Mouse (Mus musculus) limb, embryonic 11.5 days (tissue): ENCODE results near the gene Hist1h1d. TPM values are rescaled to one million over a fixed set of nuclear protein-coding genes. Genes with fewer than 3 reads are reported as not detected.
"Not testable (repeated sequence)": the region's sequence is repeated elsewhere in the genome, so short reads cannot be mapped to it uniquely, and the experiment has no call there.

Experiments
- ATAC-seq: fragments of 200-750 bp; cut with Nextera tagmentation; 2 replicates; pipeline ENCODE4 v1.8.0; 2017; ENCODE audit warnings: low read depth; ENCODE audit not compliant: insufficient number of reproducible peaks, low FRiP score, low TSS enrichment
- DNase-seq: peaks from one replicate; pipeline ENCODE4 v3.0.0-alpha.2; 2015; ENCODE audit warnings: low spot score
- H3K27ac ChIP-seq: fragments of 300-500 bp; sonication (generic); replicated peaks from 2 replicates; pipeline ENCODE4 v1.5.1; 2014; ENCODE audit warnings: low read depth, mild to moderate bottlenecking, low read length
- H3K27me3 ChIP-seq: fragments of 300-500 bp; sonication (generic); 2 replicates; pipeline ENCODE4 v1.6.1; 2014; ENCODE audit warnings: mild to moderate bottlenecking, low read length, mixed read lengths; ENCODE audit not compliant: control insufficient read depth, insufficient read depth
- H3K36me3 ChIP-seq: fragments of 300-500 bp; sonication (generic); 2 replicates; pipeline ENCODE4 v1.6.1; 2014; ENCODE audit warnings: mild to moderate bottlenecking, low read length, moderate library complexity, mixed read lengths; ENCODE audit not compliant: control insufficient read depth, insufficient read depth
- H3K4me1 ChIP-seq: fragments of 300-500 bp; sonication (generic); 2 replicates; pipeline ENCODE4 v1.6.1; 2014; ENCODE audit warnings: low read length, mixed read lengths; ENCODE audit not compliant: control insufficient read depth, insufficient read depth
- H3K4me2 ChIP-seq: fragments of 300-500 bp; sonication (generic); 2 replicates; pipeline ENCODE4 v1.6.1; 2014; ENCODE audit warnings: low read depth, mild to moderate bottlenecking, moderate library complexity; ENCODE audit not compliant: severe bottlenecking
- H3K4me3 ChIP-seq: fragments of 300-500 bp; sonication (generic); 2 replicates; pipeline ENCODE4 v1.5.1; 2014; ENCODE audit warnings: low read depth, low read length
- H3K9ac ChIP-seq: fragments of 300-500 bp; sonication (generic); 2 replicates; pipeline ENCODE4 v1.6.1; 2014; ENCODE audit warnings: mild to moderate bottlenecking, low read length
- H3K9me3 ChIP-seq: fragments of 300-500 bp; sonication (generic); 2 replicates; pipeline ENCODE4 v1.6.1; 2016; ENCODE audit warnings: low read length; ENCODE audit not compliant: control insufficient read depth
- WGBS: fragments of 180-500 bp; shearing (Covaris S2); extraction: QIAGEN DNeasy Blood & Tissue Kit; methylation state at CpG from one replicate; pipeline ENCODE4 v1.1.7; 2014; 5-methylcytosine and 5-hydroxymethylcytosine counted together
- polyA plus RNA-seq: library from polyadenylated mRNA; unstranded; fragments of >200 nt; fragmentation: Nextera tagmentation; extraction: Ambion mirVana; gene quantifications from 2 replicates; pipeline ENCODE4 v1.2.1, GENCODE M21; 2014

Hist1h1d gene
- polyA plus RNA-seq, 1 experiment from 2014 or later, result 0.56 TPM

DNA sequence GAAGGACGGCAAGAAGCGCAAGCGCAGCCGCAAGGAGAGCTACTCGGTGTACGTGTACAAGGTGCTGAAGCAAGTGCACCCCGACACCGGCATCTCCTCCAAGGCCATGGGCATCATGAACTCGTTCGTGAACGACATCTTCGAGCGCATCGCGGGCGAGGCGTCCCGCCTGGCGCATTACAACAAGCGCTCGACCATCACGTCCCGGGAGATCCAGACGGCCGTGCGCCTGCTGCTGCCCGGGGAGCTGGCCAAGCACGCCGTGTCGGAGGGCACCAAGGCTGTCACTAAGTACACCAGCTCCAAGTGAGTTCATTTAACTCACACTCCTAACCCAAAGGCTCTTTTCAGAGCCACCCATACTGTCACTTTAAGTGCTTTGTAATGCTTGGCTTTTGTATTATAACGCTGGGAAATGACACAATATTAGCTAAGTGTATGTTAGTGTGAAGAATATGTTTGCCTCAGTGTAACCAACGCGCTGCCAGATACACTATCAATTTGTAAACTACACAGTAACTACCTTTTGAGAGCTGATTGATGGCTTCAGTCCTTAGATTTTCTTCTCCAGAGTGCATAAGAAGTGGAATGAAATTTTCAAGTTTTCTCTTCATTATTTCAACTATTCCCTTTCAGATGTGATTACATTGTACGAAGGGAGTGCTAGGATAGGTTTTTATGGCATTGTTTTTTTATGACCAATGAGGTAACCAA is 18.6 kb downstream of the Hist1h1d start:
- DNase-seq, result peak; percentile 60
- WGBS, result under 1% methylated on average over 9 of the region's 34 CpGs
- not testable (repeated sequence) for H3K9me3 ChIP-seq, H3K27me3 ChIP-seq, H3K4me1 ChIP-seq, ATAC-seq, H3K36me3 ChIP-seq
- H3K27ac ChIP-seq, result peak overlapping the region; percentile 95
- H3K9ac ChIP-seq, result peak overlapping the region; percentile 71
- peak overlapping the region; percentile 32 for H3K4me3 ChIP-seq
- H3K4me2 ChIP-seq, result peak overlapping the region; percentile 80

DNA sequence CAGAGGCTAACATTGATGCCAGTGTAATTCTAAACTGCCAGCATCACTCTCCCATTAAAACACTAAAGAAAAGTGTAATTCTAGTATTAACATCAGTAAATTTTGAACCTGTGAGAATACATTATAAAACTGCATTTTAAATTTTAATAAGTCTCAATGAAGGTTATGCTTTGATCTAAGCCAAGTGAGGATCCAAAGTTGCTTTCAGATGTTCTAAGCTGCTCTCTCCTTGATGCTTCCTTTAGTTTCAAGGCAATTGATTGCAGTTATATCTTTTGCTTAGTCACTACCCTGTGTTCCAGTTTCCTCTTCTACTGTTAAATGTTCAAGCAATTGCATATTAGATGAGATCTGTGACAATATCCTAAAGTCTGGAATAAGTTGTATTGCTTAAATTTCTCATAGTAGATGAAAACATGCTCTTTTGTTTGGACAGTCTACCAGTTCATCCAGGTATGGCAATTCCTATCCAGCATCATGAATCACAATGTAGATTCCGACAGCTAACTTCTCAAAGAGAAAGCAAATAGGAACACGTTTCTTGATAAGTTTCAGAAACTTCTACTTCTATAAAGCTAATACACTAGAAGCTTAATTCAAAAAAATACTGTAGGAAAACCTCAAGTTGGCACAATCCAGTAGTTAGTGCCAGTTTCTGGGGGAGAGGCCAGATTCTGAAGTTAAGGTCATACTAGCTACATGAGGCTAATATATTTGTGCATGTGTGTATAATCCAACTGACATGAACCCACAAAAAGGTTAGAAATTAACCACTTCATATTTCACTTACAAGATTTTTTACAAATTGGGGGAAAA is 19.4 kb downstream of the Hist1h1d start:
- peak; percentile 31 for DNase-seq

GRCm38 (mm10) chr13:23573034-23573897 is 20.2 kb downstream of the Hist1h1d start:
- ATAC-seq, H3K36me3 ChIP-seq, H3K9me3 ChIP-seq, H3K4me1 ChIP-seq, H3K27me3 ChIP-seq: not testable (repeated sequence)
- Histone ChIP-seq H3K9ac (peak overlapping the region; percentile 82), H3K4me2 (peak overlapping the region; percentile 80), H3K27ac (peak overlapping the region; percentile 95), H3K4me3 (peak overlapping the region; percentile 37)
- WGBS, result 14% methylated on average over 18 of the region's 20 CpGs
- peak; percentile 59 for DNase-seq

More for the DNA sequence above, 19.4 kb downstream of the Hist1h1d start:
- peak overlapping the region; percentile 32 for H3K4me3 ChIP-seq
- ATAC-seq, result no peak
- H3K36me3 ChIP-seq, result no peaks in the 10 kb centered on the region
- no peaks in the 10 kb centered on the region for H3K9me3 ChIP-seq
- H3K27ac ChIP-seq, result peak overlapping the region; percentile 95
- peak overlapping the region; percentile 80 for H3K4me2 ChIP-seq
- H3K9ac ChIP-seq, result peak overlapping the region; percentile 71
- no peaks in the 10 kb centered on the region for H3K27me3 ChIP-seq
- H3K4me1 ChIP-seq, result peaks cover 8% of the 10 kb centered on the region; the same call in 1 of the 2 replicates
- WGBS, result 39% methylated on average over 2 of the region's 2 CpGs

DNA sequence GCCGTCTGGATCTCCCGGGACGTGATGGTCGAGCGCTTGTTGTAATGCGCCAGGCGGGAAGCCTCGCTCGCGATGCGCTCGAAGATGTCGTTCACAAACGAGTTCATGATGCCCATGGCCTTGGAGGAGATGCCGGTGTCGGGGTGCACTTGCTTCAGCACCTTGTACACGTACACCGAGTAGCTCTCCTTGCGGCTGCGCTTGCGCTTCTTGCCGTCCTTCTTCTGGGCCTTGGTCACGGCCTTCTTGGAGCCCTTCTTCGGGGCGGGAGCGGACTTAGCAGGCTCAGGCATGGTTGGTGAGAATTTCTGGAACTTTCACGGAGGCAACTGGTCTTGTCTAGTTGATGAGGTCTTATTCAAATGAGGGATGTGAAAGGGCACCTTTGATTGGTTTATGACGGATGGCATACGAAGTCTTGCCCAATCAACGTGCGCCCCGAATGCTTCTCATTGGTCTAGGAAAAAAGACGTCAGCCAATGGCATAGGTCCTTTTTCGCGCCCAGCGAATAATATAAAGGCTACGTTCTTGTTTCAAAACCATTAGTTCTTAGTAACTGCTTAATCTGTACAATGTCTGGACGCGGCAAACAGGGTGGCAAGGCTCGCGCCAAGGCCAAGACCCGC is 20.9 kb downstream of the Hist1h1d start, which contains the start of the genes Hist1h2bf and Hist1h2ad:
Hist1h2bf (minus strand) TSS at position 299 of the 627 bp plus-strand sequence.
Hist1h2ad (plus strand) TSS at position 484 of the 627 bp plus-strand sequence.
- Histone ChIP-seq H3K9ac (peak within 1 kb of the TSS; percentile 82), H3K4me2 (peak within 1 kb of the TSS; percentile 80), H3K4me3 (peak within 1 kb of the TSS; percentile 37), H3K27ac (peak within 1 kb of the TSS; percentile 95)
- not testable (repeated sequence) for H3K9me3 ChIP-seq, H3K4me1 ChIP-seq, H3K36me3 ChIP-seq, H3K27me3 ChIP-seq
- ATAC-seq (peak; percentile 90), DNase-seq (peak; percentile 91)
- WGBS, result under 1% methylated on average over 35 of the region's 42 CpGs

- H3K4me3 ChIP-seq, result peak overlapping the region; percentile 28
- H3K36me3 ChIP-seq, H3K27me3 ChIP-seq, H3K4me1 ChIP-seq, H3K9me3 ChIP-seq, ATAC-seq: not testable (repeated sequence)
- peak; percentile 30 for DNase-seq
- peak overlapping the region; percentile 60; the same call in 1 of the 2 replicates for H3K9ac ChIP-seq
- H3K27ac ChIP-seq, result peak overlapping the region; percentile 95
- under 1% methylated on average over 6 of the region's 39 CpGs for whole genome bisulfite sequencing
- H3K4me2 ChIP-seq, result peak overlapping the region; percentile 43; the same call in 1 of the 2 replicates
These were observed 21.6 kb downstream of the Hist1h1d start for GRCm38 (mm10) chr13:23574546-23575170.

DNA sequence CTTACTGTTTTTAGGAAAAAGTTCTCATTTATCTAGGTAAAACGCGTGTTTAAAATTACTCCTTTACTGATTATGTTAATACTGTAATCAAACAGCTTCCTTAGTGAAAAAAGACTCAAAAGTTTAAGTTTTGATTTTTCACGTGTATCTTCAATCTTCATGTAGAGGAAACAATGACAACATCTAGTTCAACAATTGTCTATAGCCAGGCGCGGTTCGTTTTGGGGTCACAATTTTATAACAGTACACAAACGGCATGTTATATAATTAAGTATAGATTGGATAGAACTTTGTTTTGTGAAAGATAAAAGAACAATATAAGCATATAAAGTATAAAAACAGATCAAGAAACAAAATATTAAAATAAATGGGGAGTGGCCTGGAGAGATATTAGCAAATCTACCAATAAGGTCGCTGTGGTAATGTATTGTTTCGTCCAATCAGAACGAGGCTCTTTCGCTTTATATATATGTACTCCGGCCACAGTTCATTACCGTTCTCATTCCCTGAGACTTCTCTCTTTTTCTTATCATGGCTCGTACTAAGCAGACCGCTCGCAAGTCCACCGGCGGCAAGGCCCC is 22.3 kb downstream of the Hist1h1d start, which contains the start of gene Hist1h3d:
Hist1h3d (plus strand) TSS at position 493 of the 581 bp plus-strand sequence.
- Histone ChIP-seq H3K27me3 (no peaks in the 10 kb centered on the region), H3K4me2 (peak within 1 kb of the TSS; percentile 69), H3K36me3 (no peaks in the 10 kb centered on the region), H3K4me1 (peaks cover 5% of the 10 kb centered on the region; the same call in 1 of the 2 replicates), H3K9ac (peak within 1 kb of the TSS; percentile 85), H3K27ac (peak within 1 kb of the TSS; percentile 94), H3K4me3 (peak within 1 kb of the TSS; percentile 45), H3K9me3 (no peaks in the 10 kb centered on the region)
- DNase-seq (peak; percentile 75), ATAC-seq (peak; percentile 68)
- under 1% methylated on average over 18 of the region's 18 CpGs for WGBS

DNA sequence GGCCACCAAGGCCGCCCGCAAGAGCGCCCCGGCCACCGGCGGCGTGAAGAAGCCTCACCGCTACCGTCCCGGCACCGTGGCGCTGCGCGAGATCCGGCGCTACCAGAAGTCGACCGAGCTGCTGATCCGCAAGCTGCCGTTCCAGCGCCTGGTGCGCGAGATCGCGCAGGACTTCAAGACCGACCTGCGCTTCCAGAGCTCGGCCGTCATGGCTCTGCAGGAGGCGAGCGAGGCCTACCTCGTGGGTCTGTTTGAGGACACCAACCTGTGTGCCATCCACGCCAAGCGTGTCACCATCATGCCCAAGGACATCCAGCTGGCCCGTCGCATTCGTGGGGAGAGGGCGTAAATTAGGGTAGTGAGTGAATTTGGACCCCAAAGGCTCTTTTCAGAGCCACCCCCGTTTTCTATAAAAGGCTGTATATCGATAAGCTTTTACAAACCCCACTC is 22.8 kb downstream of the Hist1h1d start:
- H3K9me3 ChIP-seq, H3K4me1 ChIP-seq, H3K27me3 ChIP-seq, H3K36me3 ChIP-seq, ATAC-seq: not testable (repeated sequence)
- peak overlapping the region; percentile 45 for H3K4me3 ChIP-seq
- DNase-seq, result peak; percentile 65
- peak overlapping the region; percentile 69 for H3K4me2 ChIP-seq
- WGBS, result 2% methylated on average over 8 of the region's 40 CpGs
- H3K27ac ChIP-seq, result peak overlapping the region; percentile 94
- H3K9ac ChIP-seq, result peak overlapping the region; percentile 85
